Mouse (Mus musculus): ENCODE measurements around the gene Acsl1. TPM values are rescaled to one million over a fixed set of nuclear protein-coding genes. Genes with fewer than 3 reads are reported as not detected.

Acsl1 gene
- polyA plus RNA-seq, 1 experiment from 2014 or later = 40.3 TPM

DNA sequence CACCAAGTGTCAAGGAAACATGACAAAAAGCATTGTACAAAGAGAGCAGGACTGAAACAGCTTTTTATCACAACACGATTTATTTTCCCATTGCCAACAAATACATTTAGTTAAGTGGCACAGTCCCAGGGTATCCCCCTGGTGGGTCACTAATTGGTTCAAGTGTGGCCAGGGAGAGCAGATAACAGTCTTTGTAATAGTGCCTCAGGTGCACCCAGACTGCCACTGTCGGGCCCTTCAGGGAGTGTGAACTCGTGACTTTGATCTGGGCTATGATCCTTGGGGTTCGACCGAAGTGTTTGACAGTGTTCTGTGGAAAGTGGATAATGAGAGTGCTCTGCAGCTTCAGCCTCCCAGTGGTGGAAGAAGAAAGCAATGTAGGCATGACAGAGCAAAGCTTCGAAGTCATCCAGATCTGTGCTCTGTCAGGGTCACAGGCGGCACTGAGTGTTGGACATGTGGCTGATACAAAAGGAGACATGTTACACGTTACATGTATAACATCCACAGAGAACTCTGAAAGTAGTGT lies 21.1 kb upstream of the Acsl1 start:
- no peaks in the 10 kb centered on the region for H3K36me3 ChIP-seq
- no peaks in the 10 kb centered on the region for H3K27me3 ChIP-seq (replicated peaks)
- whole genome bisulfite sequencing = 59% methylated on average over 8 of the region's 8 CpGs
- 0 out of 2 replicates have a peak, but pooled peaks cover 4% of the 10 kb centered on the region for H3K4me1 ChIP-seq (replicated peaks)
- H3K9me3 ChIP-seq = 0 out of 2 replicates have a peak, but pooled peaks cover 5% of the 10 kb centered on the region
- no peak for ATAC-seq
- H3K4me3 ChIP-seq (replicated peaks) = no peak overlapping the region
- H3K9ac ChIP-seq = no peak overlapping the region
- H3K4me2 ChIP-seq (replicated peaks) = no peak overlapping the region
- H3K27ac ChIP-seq = no peak overlapping the region

- peak; percentile 96 for ATAC-seq
- WGBS = 36% methylated on average over 6 of the region's 6 CpGs
- 0 out of 2 replicates have a peak overlapping the region, but pooled peaks have one; percentile 7 for H3K27ac ChIP-seq
- H3K9me3 ChIP-seq = 0 out of 2 replicates have a peak, but pooled peaks cover 5% of the 10 kb centered on the region
- no peak overlapping the region for H3K4me3 ChIP-seq (replicated peaks)
- H3K36me3 ChIP-seq = no peaks in the 10 kb centered on the region
- no peaks in the 10 kb centered on the region for H3K4me1 ChIP-seq (replicated peaks)
- H3K27me3 ChIP-seq (replicated peaks) = no peaks in the 10 kb centered on the region
- no peak overlapping the region for H3K4me2 ChIP-seq (replicated peaks)
- no peak overlapping the region for H3K9ac ChIP-seq
These were observed 12.5 kb upstream of the Acsl1 start for GRCm38 (mm10) chr8:46458215-46458811.

DNA sequence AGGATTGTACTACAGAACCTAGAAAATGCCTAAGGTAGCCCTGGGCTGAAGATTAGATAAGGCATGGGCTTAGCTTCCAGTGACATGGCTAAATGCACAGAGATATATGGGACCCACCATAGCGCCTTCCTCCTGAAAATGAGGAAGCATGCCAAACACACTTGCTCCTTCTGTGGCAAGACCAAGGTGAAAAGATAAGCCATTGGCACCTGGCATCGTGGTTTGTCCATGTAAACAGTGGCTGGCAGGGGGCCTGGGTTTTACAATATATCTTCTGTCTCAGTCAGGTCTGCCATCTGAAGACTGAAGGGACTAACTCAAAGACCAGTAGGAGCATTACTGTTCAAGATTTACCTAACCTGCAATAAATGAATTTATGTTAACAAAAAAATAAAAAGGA lies 2.4 kb upstream of the Acsl1 start:
- H3K4me2 ChIP-seq (replicated peaks) = no peak overlapping the region
- 76% methylated on average over 2 of the region's 2 CpGs for WGBS
- no peaks in the 10 kb centered on the region for H3K36me3 ChIP-seq
- H3K4me1 ChIP-seq (replicated peaks) = 0 out of 2 replicates have a peak, but pooled peaks cover 6% of the 10 kb centered on the region
- no peaks in the 10 kb centered on the region for H3K27me3 ChIP-seq (replicated peaks)
- ATAC-seq = no peak
- no peak overlapping the region for H3K9ac ChIP-seq
- H3K4me3 ChIP-seq (replicated peaks) = no peak overlapping the region
- H3K27ac ChIP-seq = no peak overlapping the region
- H3K9me3 ChIP-seq = no peaks in the 10 kb centered on the region

GRCm38 (mm10) chr8:46469071-46469769 lies 1.6 kb upstream of the Acsl1 start:
- H3K27ac ChIP-seq = no peak overlapping the region
- WGBS = 92% methylated on average over 8 of the region's 8 CpGs

GRCm38 (mm10) chr8:46470091-46470791 lies 596 bp upstream of the Acsl1 start:
- Histone ChIP-seq H3K27me3 (replicated peaks) (no peaks in the 10 kb centered on the region), H3K4me3 (replicated peaks) (peak overlapping the region; percentile 95), H3K4me1 (replicated peaks) (0 out of 2 replicates have a peak, but pooled peaks cover 6% of the 10 kb centered on the region), H3K9ac (no peak overlapping the region), H3K36me3 (no peaks in the 10 kb centered on the region), H3K9me3 (no peaks in the 10 kb centered on the region), H3K27ac (no peak overlapping the region), H3K4me2 (replicated peaks) (peak overlapping the region; percentile 86)
- WGBS = 39% methylated on average over 15 of the region's 15 CpGs
- no peak; the same call in 1 of the 2 replicates for ATAC-seq

More at GRCm38 (mm10) chr8:46469071-46469769, 1.6 kb upstream of the Acsl1 start:
- H3K4me1 ChIP-seq (replicated peaks) = 0 out of 2 replicates have a peak, but pooled peaks cover 6% of the 10 kb centered on the region
- no peaks in the 10 kb centered on the region for H3K9me3 ChIP-seq
- no peak overlapping the region for H3K9ac ChIP-seq
- no peaks in the 10 kb centered on the region for H3K36me3 ChIP-seq
- H3K4me2 ChIP-seq (replicated peaks) = no peak overlapping the region
- no peaks in the 10 kb centered on the region for H3K27me3 ChIP-seq (replicated peaks)
- no peak overlapping the region for H3K4me3 ChIP-seq (replicated peaks)
- no peak for ATAC-seq

DNA sequence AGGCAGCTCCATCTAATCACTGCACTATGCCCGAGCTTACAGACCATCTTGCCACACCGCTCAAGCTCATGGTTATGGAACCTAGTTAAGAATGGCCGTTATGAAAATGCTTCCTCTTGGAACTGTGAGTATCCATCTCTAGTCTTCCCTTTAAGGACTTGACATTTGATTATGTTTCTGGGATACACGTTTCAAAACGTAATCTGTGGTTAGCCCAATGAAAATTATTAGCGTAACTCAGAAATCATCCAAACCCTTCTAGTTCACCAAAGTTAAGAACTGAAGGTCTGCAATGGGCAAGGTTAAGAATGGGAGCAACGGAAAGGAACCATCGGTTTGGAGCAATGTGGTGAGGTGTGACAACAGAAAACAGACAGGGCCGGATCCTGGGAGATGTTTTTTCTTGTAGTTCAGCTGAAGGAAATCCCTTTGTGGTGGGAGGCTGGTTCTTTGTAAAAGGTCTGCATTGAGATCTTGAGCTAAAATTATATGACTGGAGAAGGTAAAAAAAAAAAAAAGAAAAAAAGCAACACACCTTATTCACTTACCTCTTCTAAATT lies 1.2 kb downstream of the Acsl1 start:
- peak overlapping the region; percentile 95 for H3K4me3 ChIP-seq (replicated peaks)
- H3K36me3 ChIP-seq = 0 out of 2 replicates have a peak, but pooled peaks cover 2% of the 10 kb centered on the region
- H3K9me3 ChIP-seq = no peaks in the 10 kb centered on the region
- no peak for ATAC-seq
- no peaks in the 10 kb centered on the region for H3K27me3 ChIP-seq (replicated peaks)
- WGBS = 37% methylated on average over 9 of the region's 9 CpGs
- H3K4me2 ChIP-seq (replicated peaks) = peak overlapping the region; percentile 86
- H3K27ac ChIP-seq = no peak overlapping the region
- H3K4me1 ChIP-seq (replicated peaks) = 0 out of 2 replicates have a peak, but pooled peaks cover 6% of the 10 kb centered on the region
- H3K9ac ChIP-seq = peak overlapping the region; percentile 76

DNA sequence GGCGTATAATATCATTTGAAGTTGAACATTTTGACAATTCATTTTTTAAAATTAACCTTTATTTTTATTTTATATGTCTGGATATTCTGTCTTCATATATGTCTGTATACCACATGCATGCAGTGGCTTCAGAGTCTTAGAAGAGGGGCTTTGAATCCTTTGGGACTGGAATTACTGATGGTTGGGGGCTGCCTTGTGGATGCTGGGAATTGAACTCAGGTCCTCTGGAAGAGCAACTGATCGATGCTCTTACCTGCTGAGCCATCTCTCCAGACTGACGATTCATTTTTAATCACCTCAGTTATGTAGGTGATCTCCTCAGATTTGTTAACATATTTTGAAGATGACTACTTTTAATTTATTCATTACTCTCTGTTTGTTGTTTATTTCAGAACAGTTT lies 3.3 kb downstream of the Acsl1 start:
- Histone ChIP-seq H3K4me2 (replicated peaks) (no peak overlapping the region), H3K27me3 (replicated peaks) (no peaks in the 10 kb centered on the region), H3K4me3 (replicated peaks) (no peak overlapping the region), H3K4me1 (replicated peaks) (peaks cover 10% of the 10 kb centered on the region; the same call in 1 of the 2 replicates), H3K36me3 (0 out of 2 replicates have a peak, but pooled peaks cover 2% of the 10 kb centered on the region), H3K9ac (no peak overlapping the region), H3K27ac (no peak overlapping the region), H3K9me3 (no peaks in the 10 kb centered on the region)
- no peak for ATAC-seq
- 93% methylated on average over 3 of the region's 3 CpGs for WGBS

DNA sequence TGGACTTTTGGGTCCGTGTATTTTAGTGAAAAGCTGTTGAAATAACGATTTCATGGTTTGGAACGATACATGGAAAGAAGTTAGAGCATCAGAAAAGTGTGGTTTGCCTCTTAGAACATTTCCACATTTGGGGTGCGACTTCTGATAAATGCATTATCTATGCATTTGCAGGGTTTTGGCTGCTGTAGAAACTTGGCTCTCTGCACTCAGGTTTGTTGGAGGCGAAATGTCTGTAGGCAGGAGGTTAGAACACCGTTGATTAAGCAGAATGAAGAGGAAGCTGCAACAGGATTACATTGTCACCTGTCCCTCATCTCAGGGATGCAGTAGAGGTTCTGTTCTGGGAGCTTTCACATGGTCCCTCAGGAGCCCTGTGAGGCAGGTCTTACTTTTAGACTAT lies 3.8 kb downstream of the Acsl1 start:
- Histone ChIP-seq H3K4me1 (replicated peaks) (peaks cover 10% of the 10 kb centered on the region; the same call in 1 of the 2 replicates), H3K27ac (no peak overlapping the region), H3K36me3 (0 out of 2 replicates have a peak, but pooled peaks cover 2% of the 10 kb centered on the region), H3K9ac (no peak overlapping the region), H3K4me3 (replicated peaks) (no peak overlapping the region), H3K4me2 (replicated peaks) (no peak overlapping the region), H3K9me3 (no peaks in the 10 kb centered on the region), H3K27me3 (replicated peaks) (no peaks in the 10 kb centered on the region)
- 89% methylated on average over 6 of the region's 6 CpGs for WGBS
- no peak for ATAC-seq

DNA sequence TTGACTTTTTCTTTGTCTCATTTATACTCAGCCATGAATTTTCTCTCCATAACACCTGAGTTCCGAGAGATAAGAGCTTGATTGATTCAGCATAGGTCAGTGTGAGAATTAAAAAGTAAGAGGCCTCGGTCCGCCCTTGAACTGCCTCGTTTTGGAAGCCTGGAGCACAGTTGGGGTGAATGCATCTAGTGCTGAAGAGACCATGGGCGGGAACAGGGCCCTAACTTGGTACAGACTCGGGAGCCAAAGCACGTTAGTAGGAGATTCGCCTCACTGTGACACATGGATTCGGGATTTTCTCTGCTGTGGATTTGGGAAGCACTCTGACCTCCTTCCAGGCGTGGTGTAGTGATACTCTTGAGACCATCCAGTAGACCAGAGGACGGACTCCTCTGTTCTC lies 4.6 kb downstream of the Acsl1 start:
- Histone ChIP-seq H3K27ac (no peak overlapping the region), H3K27me3 (replicated peaks) (no peaks in the 10 kb centered on the region), H3K9ac (no peak overlapping the region), H3K4me2 (replicated peaks) (no peak overlapping the region), H3K4me1 (replicated peaks) (peaks cover 18% of the 10 kb centered on the region; the same call in 1 of the 2 replicates), H3K36me3 (0 out of 2 replicates have a peak, but pooled peaks cover 2% of the 10 kb centered on the region), H3K4me3 (replicated peaks) (no peak overlapping the region), H3K9me3 (no peaks in the 10 kb centered on the region)
- ATAC-seq = no peak
- WGBS = 82% methylated on average over 11 of the region's 11 CpGs

DNA sequence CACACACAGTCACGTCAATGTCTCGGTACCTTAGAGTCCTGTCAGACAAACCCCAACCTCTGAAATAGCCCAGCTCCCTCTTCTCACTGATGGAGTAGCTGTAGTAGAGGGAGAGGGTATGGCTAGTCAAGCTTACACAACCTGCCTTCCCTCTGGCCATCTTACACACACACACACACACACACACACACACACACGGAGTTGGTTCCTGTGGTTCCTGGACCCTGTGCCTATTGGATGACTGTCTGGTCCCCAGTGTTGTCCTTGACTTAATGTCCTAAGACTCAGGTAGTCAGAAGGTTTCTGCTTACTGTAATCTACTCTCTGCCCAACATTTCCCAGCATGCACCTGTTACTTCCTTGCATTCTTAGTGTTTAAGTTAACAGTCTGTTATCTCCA lies 5.1 kb downstream of the Acsl1 start:
- WGBS = 81% methylated on average over 3 of the region's 3 CpGs
- no peak overlapping the region for H3K4me3 ChIP-seq (replicated peaks)
- no peak overlapping the region for H3K9ac ChIP-seq
- H3K27me3 ChIP-seq (replicated peaks) = no peaks in the 10 kb centered on the region
- 0 out of 2 replicates have a peak, but pooled peaks cover 2% of the 10 kb centered on the region for H3K36me3 ChIP-seq
- H3K27ac ChIP-seq = no peak overlapping the region
- no peak for ATAC-seq
- peaks cover 23% of the 10 kb centered on the region; the same call in 1 of the 2 replicates for H3K4me1 ChIP-seq (replicated peaks)
- no peaks in the 10 kb centered on the region for H3K9me3 ChIP-seq
- H3K4me2 ChIP-seq (replicated peaks) = no peak overlapping the region

DNA sequence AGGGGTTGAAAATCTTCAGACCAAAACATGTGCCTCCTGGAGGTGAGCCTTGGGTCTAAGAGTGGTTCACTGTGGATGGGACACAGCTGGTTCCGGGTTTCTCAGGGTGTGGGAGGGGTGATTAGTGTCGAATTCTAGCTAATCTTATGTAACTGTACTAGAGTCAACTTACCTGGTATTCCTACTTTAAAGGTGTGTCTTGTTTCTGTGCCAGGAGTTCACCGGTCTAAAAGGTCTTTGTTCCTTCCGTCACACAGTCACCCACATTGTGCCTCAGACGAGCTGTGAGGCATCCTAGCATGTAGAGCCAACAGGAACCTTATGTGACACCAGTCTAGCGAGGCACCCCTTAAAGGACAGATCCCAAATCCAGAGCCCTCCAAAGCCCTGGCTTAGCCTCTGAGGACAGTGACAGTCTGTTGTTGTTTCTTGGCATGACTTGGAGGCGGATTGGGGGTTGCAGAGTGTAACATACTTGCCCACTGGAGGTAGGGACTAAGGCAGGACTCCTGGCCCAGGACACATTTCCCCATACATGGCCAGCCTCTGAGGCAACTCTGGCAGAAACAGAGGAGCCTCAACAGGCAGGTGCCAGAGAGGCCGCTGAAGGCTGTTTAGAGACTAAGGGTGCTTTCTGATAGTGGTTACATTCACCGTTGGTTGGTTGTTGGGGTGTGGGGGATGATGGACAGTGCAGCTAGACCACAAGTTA lies 7.1 kb downstream of the Acsl1 start:
- Histone ChIP-seq H3K4me2 (replicated peaks) (no peak overlapping the region), H3K36me3 (0 out of 2 replicates have a peak, but pooled peaks cover 2% of the 10 kb centered on the region), H3K27ac (no peak overlapping the region), H3K4me1 (replicated peaks) (peaks cover 18% of the 10 kb centered on the region; the same call in 1 of the 2 replicates), H3K9me3 (no peaks in the 10 kb centered on the region), H3K9ac (no peak overlapping the region), H3K27me3 (replicated peaks) (no peaks in the 10 kb centered on the region), H3K4me3 (replicated peaks) (no peak overlapping the region)
- peak; percentile 52 for ATAC-seq
- WGBS = 77% methylated on average over 9 of the region's 9 CpGs

Measured in intestine, embryonic 15.5 days (tissue).